Comparison of ENCODE assay signal across 10 mouse cellular contexts in the genomic region with DNA sequence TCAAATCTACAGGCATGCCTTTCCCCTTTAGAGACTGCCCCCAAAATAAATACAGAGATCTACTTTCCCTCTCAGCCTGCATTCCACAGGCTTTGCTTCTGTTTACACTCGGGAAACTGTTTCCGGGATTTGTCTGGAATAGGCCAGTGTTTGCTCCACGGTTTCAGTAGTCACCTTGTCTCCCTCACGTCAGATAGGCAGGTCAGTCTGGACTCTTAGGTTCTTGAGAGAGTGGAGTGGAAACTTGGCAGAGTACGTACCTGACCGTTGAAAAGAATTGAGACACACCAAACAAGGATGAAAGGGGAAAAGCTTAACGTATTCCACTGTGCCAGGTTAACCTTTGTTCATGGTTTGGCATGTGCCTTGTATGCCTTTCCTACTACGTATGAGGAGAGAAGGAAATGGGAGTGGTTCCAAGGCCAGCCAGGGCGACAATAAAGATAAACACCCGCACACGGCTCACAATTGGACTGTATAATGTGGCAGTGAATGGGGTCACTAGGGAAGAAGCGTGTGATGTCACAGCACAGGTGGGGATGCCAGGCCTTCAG. TPM values are rescaled to one million over a fixed set of nuclear protein-coding genes. Genes with fewer than 3 reads are reported as not detected.
DNase-seq lines count a peak whose midpoint lies in the region; ATAC-seq and TF ChIP-seq lines count a peak whose summit lies in the region.
"Had no signal": no experiment of that assay in that cellular context is flagged by ENCODE, and none has a peak within 500 bp of the region (broad histone marks: within the 10 kb centered on the region; RNA-seq: fewer than 3 reads in every experiment).

No protein-coding gene starts in this region.

- peak overlapping the region; percentile 65 for H3K27ac ChIP-seq in embryonic facial prominence, embryonic 10.5 days (replicated peaks)
- H3K27ac ChIP-seq in liver, embryonic 14.5 days: no peak overlapping the region
- H3K27ac ChIP-seq: midbrain, embryonic 12.5 days had no signal

- TF ChIP-seq EP300 in liver, embryonic 14.5 days (IDR thresholded peaks at IDR 0.05; ENCODE audit: low read depth): no peak

- H3K9me3 ChIP-seq in embryonic facial prominence, embryonic 10.5 days: 0 out of 2 replicates have a peak, but pooled peaks cover 6% of the 10 kb centered on the region
- no peaks in the 10 kb centered on the region for H3K9me3 ChIP-seq in liver, embryonic 14.5 days (ENCODE audit: control insufficient read depth, low read length)
- H3K9me3 ChIP-seq: midbrain, embryonic 12.5 days had no signal

- DNase-seq in NIH3T3 (ENCODE audit: low read depth): peak; percentile 28
- DNase-seq in embryonic facial prominence, embryonic 10.5 days (ENCODE audit: low spot score): peak; percentile 11
- DNase-seq in heart, postnatal 4 days: peak; percentile 68
- no peak for DNase-seq in liver, embryonic 14.5 days (ENCODE audit: low read depth in 3 of 3, low spot score in 3 of 3)
- no peak for DNase-seq in cerebellum, postnatal 10 days
- no peak for DNase-seq in ovary, adult 18-20 months (ENCODE audit: low spot score)
- DNase-seq in right cerebral cortex, postnatal 10 days (ENCODE audit: low spot score in 2 of 2): no peak
- DNase-seq in layer of hippocampus, postnatal 36 days: no peak

- 58% methylated on average over 12 of the region's 12 CpGs for WGBS in embryonic facial prominence, embryonic 10.5 days
- 40% methylated on average over 12 of the region's 12 CpGs for WGBS in liver, embryonic 14.5 days (ENCODE audit: insufficient replicate concordance)

- H3K27me3 ChIP-seq in embryonic facial prominence, embryonic 10.5 days (replicated peaks; ENCODE audit: low read depth, poor library complexity, severe bottlenecking): no peaks in the 10 kb centered on the region
- no peaks in the 10 kb centered on the region for H3K27me3 ChIP-seq in liver, embryonic 14.5 days (ENCODE audit: control insufficient read depth, insufficient read depth, low read length)
- H3K27me3 ChIP-seq: midbrain, embryonic 12.5 days had no signal

- 0 out of 2 replicates have a peak overlapping the region, but pooled peaks have one; percentile 3 for H3K4me3 ChIP-seq in embryonic facial prominence, embryonic 10.5 days
- H3K4me3 ChIP-seq in liver, embryonic 14.5 days (ENCODE audit: insufficient read depth in 1 of 2, low read depth in 2 of 2, low read length in 2 of 2): no peak overlapping the region
- H3K4me3 ChIP-seq: erythroblast, embryonic 14.5 days; midbrain, embryonic 12.5 days had no signal

- ATAC-seq in liver, embryonic 14.5 days (ENCODE audit: insufficient read depth): no peak; the same call in 1 of the 2 replicates

- no peaks in the 10 kb centered on the region for H3K36me3 ChIP-seq in embryonic facial prominence, embryonic 10.5 days (replicated peaks)
- H3K36me3 ChIP-seq in liver, embryonic 14.5 days (replicated peaks; ENCODE audit: control insufficient read depth, insufficient read depth, low read depth): no peaks in the 10 kb centered on the region
- H3K36me3 ChIP-seq: midbrain, embryonic 12.5 days had no signal

- H3K4me1 ChIP-seq in embryonic facial prominence, embryonic 10.5 days: peaks cover 17% of the 10 kb centered on the region
- H3K4me1 ChIP-seq in liver, embryonic 14.5 days (replicated peaks; ENCODE audit: control insufficient read depth in 2 of 2, insufficient read depth in 2 of 2, low read length in 1 of 2): peaks cover 0 to 7% of the 10 kb centered on the region in 2 experiments; a peak in 1 of 4 replicates
- H3K4me1 ChIP-seq: midbrain, embryonic 12.5 days had no signal

- no peak overlapping the region for H3K9ac ChIP-seq in liver, embryonic 14.5 days (replicated peaks)
- H3K9ac ChIP-seq: midbrain, embryonic 12.5 days had no signal

- H3K4me2 ChIP-seq in liver, embryonic 14.5 days (ENCODE audit: low read depth): peak overlapping the region; percentile 28
- H3K4me2 ChIP-seq: midbrain, embryonic 12.5 days had no signal

- TF ChIP-seq CTCF in liver, embryonic 14.5 days (IDR thresholded peaks at IDR 0.05; ENCODE audit: low read depth): no peak

RNA-seq across cellular contexts. Expression of a gene that starts 43.0 kb away (rescaled TPM):
- polyA plus RNA-seq in embryonic facial prominence, embryonic 10.5 days (2016; fragmentation: Nextera tagmentation; extraction: Ambion mirVana): 13.8 and 14.5 TPM in 2 replicates
- total RNA-seq in heart, postnatal 4 days (2021): 10 to 100 TPM; 62.0 to 64.4 TPM
- polyA plus RNA-seq in liver, embryonic 14.5 days (2012; rRNA removed): 6.3 and 10.4 TPM in 2 replicates
- polyA plus RNA-seq in liver, embryonic 14.5 days (2014; fragmentation: Nextera tagmentation; extraction: Ambion mirVana): 15.1 and 15.9 TPM in 2 replicates
- total RNA-seq in layer of hippocampus, postnatal 36 days (2021): 1 to 10 TPM; 3.3 to 3.7 TPM
- polyA plus RNA-seq: erythroblast, embryonic 14.5 days had no signal

Comparison
In these comparisons a context has a peak if more than half of its experiments do, and no peak if none do; other contexts are left out.
1. DNase-seq: peak in NIH3T3 (single experiment), embryonic facial prominence, embryonic 10.5 days (single experiment) and heart, postnatal 4 days (single experiment); none in liver, embryonic 14.5 days (0 of 3), cerebellum, postnatal 10 days (0 of 2), ovary, adult 18-20 months (single experiment), right cerebral cortex, postnatal 10 days (0 of 2) and layer of hippocampus, postnatal 36 days (0 of 2).
2. RNA of a gene that starts 43.0 kb away (total RNA-seq): 62.0 to 64.4 TPM in heart, postnatal 4 days; 3.3 to 3.7 TPM in layer of hippocampus, postnatal 36 days; every median in the first group is over 10 times any median in the second.